Mouse (Mus musculus) kidney, postnatal 10 days (tissue): ENCODE measurements around the gene Rint1.
"Not testable (repeated sequence)": the region's sequence is repeated elsewhere in the genome, so short reads cannot be mapped to it uniquely, and the experiment has no call there.

Experiments used
- DNase-seq: peaks from one replicate; pipeline ENCODE4 v3.0.0; 2021; ENCODE audit warnings: mixed read lengths

Gene Rint1

DNA sequence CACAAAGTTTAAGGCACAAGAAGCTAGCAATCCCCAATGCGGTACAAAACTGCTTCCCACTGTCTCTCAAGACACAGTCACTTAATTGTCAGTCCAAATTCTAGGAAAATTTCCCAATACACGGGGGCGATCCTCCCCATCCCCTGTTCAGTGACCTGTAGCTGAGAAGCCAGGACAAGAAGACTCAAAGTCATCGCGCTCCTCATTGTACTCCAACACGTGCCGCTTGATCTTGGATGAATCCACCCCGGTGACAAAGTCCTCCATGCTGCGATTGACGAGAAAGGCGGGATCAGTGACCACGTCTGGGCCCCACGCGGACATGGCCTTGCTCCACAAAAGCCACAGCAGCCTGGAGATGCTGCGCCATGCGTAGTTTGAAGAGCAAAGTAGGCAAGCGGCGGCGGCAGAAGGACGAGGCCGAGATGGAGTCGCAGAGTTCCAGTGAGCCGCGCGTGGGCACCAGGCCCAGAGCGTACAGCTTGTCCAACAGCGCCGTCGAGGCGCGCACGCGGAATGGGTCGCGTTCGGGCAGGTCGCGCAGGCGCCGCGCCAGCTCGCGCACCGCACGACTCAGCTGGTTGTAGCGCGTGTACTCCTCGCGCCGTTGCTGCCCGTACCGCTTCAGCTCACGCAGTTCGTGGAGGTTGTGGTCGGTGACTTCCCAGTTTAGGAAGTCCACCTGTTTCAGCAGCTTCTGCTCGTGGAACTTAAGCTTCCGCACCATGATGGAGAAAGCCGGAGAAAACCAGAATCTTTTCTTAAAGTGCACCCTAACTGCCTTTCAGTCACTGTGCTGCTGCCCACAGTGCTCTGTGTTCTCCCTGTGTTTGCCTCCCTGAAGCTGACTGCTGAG lies 43.6 kb downstream of the Rint1 start:
- peak; percentile 62 for DNase-seq

DNA sequence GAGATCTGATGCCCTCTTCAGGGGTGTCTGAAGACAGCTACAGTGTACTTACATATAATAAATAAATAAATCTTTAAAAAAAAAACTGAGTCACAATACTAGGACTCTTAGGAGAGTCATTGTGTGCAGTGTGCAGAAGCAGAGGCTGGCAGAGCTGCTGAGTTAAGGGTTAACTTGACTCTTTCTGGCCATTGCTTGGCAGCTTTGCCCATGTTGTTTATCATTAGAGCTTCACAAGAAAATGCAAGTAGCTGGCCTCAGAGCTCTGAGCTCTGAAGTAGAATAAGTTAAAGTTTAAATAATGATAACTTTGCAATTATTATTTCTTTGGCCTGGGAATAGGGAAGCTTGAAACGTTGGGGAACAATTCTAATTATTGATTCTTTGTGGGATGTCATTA lies 48.2 kb downstream of the Rint1 start:
- not testable (repeated sequence) for DNase-seq

DNA sequence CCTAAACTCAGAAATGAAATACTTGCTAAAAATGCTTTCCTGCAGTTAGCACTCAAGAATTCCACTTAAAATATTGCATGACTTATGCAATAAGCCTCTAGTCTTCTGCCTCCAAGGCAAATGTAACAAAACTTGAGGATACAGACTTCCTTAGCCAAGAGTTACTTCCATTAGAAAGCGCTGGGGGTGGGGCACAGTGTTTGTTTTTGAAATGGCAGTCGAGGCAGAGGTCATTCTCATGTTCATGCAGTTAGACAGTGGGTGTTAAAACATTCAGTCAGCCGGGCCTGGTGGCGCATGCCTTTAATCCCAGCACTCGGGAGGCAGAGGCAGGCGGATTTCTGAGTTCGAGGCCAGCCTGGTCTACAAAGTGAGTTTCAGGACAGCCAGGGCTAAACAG lies 50.6 kb downstream of the Rint1 start:
- DNase-seq: no peak

DNA sequence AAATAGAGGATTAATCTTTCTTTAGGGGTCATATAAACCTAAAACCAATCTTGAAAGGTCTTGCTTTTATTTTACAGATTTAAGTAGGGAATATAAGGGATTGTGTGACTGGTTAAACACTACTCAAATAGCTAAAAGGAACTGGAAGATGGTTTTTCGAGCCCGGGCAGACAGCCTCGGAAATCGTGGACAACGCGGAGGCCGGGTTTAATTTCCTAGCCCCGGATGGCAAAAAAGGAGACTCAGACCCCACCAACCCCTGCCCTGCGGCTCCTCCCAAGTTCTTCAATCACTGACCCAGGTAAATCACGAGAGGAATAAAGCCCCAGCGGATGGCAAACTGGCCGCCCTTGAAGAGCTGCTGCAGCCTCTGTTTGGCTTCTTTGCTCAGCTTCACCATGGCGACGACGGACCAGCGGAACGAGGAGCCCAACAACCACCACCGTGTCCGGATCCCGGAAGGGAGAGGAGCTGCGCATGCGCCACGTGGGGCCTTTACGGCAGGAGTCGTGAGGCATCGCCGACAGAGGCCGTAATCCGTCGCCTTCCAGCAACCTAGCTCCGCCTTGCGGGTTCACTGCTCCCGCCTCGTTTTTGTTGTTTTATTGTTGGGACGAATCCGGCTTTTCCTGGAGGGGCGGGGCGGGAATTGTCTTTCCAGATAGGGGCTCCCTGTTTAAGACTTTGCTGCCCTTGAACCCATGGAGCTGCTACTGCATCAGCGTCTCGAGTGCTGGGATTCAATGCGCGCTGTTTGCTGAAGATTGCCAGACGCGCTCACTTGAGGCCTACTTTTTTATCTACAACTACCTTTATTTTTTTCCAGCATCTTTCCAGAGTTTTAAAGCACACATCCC lies 56.4 kb downstream of the Rint1 start, which contains the start of gene Tomm7:
Gene Tomm7, minus strand, starts transcription at position 488 of the 857 bp plus-strand sequence.
- peak; percentile 97 for DNase-seq

DNA sequence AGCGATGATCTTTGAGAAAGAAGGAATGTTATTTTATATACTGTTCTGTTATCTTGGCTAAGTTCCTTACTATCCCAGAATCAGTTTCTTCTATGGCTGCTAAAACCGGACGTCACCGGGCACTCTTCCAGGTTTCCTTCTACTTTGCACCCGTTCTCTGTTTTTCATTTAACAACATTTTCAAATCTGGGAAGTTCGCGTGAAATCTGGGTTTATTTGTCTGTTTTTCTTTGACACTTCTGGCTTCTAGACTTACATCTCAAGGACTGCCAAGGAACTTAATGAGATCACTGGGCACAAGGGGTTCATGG lies 57.0 kb downstream of the Rint1 start:
- DNase-seq: peak; percentile 84

DNA sequence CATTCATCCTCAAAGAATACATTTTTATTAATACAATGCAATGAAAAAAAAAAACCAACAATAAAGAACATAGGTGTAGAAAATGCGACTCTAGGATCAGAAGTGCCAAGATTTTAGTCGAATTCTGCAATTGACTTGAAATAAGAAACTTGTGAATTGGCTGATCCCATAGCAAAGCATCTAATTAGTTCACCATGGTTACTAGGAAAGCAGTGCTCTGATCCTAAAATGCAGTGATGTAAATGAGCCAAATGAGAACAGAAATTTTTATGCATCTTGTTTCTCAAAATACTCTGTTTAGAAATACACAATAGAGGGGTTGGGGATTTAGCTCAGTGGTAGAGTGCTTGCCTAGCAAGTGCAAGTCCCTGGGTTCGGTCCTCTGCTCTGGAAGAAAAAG lies 57.6 kb downstream of the Rint1 start:
- no peak for DNase-seq

DNA sequence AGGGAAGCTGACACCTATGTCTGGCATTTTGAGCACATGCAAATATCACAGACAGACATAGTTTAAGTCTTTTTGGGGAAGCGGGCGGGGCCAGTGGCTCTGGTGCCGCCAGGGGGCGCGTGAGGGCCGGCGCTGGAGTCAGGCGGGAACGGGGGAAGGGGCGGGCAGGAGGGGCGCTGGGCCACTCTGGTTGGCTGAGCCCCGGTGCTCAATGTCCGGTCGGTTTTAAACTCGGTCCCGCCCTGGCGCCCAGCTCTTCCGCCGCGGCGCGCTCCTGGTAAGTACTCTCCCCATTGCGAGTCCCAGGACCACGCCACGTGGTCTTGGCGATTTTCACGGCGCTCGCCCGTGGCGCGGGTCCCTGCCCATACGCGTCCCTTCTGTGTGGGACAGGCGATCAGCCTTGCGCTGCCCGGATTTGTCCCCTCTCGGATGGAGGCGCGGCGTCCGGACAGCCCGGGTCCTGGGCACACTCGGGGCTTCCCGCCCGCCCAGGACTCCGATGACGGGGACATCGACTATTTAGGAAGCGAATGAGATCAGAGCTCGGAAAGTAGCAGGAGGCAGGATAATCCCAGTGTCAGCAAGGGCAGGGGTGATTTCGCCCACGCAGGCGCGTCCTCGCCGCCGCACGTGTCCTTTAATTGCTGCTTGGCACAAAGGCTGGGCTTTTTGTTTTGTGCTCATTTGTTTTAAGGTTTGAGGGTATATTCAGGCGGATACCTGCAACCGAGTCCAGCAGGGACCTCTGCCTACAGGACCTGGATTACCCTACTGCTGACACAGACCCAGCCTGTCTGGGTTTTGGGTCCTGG lies 63.0 kb downstream of the Rint1 start:
- DNase-seq: peak; percentile 96

DNA sequence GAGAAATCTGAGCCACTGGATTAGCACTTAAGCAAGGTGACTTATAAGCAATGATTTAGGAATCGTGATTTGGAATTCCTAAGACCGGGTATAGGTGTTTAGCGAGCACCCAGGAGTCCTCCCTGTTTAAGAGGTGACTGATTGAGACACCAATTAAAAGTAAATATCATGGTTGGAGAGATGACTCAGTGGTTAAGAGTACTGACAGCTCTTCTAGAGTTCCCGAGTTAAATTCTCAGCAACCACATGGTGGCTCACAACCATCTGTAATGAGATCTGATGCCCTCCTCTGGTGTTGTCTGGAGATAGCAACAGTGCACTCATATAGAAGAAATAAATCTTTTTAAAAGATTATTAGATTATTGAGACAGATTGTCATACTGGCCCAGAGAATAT lies 63.6 kb downstream of the Rint1 start:
- not testable (repeated sequence) for DNase-seq

DNA sequence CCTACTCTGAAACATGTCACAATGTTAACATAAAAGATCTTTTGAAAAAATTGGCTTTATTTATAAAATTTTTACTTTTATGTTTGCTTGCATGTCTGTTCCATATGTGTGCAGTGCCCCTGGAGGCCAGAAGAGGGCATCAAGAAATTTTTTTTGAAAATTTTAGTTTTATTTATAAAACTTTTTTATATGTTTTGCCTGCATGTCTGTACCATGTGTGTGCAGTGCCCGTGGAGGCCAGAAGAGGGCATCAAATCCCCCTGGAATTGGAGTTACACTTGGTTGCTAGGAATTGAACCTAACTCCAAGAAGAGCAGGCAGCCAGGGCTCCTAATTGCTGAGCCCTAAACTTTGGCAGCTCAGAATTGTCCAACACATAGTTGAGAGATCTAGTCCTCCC lies 65.4 kb downstream of the Rint1 start:
- DNase-seq: peak; percentile 35

DNA sequence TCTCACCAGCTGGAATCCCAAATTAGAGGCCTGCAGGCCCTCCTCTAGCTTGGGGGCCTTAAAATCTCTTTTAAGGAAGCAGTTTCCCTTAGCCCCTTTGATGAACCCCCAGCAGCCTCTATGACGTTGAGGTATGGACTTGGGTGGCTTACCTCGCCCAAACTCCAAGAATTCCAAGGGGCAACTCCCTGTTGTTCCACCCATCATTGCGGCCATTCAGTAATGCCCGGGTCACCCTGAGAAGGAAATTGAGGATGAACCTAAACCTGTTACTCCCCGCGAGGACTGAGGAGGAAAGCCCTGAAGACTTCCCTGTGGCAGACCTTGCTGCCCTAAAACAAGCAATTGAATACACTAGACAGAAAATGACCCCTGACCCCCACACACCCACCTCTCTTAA lies 68.0 kb downstream of the Rint1 start:
- DNase-seq: no peak

DNA sequence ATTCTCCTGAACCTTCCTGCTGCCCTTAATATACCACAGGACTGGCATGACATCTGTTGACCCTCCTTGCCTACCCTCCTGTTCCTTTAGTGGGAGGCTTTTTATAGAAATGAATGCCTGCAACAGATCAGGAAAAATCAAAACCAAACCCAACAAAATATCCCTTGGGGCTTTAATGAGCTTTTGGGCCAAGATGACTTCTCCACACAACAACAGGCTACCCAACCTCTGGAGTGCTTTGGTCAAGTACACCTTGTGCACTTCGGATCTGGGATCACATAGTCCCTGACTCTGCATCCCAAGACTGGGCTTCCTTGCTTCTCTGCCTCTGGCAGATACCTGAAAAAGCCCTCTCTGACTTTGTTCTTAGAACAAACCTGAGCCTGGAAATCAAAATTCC lies 68.7 kb downstream of the Rint1 start:
- DNase-seq: no peak

DNA sequence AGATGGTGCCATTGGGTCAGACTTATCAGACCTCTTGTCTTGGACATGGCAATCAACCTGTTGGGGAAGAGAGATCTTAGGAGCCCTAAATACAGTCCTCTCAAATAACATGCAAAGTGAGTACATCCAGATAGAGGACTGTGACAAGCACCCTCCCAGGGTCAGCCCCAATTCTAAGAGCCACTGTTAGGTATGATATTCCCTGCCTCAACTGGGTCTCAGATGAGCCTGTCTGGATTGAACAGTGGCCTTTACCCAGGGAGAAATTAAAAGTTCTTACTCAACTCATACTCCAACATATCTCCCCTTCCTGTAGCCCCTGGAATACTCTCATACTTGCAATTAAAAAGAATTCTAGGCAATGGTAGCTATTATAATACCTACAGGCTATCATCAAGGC lies 69.7 kb downstream of the Rint1 start:
- DNase-seq: no peak

DNA sequence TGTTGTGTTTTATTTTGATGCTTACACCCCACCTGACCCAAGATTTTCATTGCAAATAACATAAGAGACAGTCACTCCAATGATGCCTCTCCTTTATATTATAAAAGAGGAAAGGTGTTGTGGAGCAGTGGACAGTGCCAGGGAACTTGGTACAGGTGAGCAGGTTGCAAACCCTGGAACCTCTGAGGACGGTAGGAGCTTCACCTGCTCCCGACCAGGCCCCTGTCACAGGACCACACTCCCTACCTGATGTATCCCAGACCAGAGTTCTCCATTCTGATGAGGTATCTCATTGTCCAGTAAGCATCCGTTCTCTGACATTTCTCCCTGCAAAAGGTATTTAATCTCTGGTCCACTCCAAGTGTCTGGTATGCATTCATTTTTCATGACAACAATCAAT lies 70.5 kb downstream of the Rint1 start:
- no peak for DNase-seq

DNA sequence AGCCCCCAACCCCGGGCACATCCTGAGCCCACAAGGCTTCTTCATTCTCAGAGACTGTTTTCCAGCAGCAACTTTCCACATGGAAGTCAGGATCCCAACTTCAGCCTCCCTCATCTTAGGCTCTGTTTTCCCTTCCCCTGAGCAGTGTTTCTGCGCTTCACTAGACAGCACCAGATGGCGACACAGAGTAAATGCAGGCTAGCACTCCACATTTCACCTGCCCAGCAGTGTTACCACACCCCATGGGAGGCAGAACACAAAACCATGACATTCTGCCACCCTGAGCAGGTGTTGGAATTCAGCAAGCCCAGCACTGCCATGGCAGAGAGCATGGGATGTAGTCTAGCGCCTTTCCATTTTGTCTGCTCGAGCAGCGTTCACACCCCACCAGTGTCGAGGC lies 71.1 kb downstream of the Rint1 start:
- DNase-seq: no peak

DNA sequence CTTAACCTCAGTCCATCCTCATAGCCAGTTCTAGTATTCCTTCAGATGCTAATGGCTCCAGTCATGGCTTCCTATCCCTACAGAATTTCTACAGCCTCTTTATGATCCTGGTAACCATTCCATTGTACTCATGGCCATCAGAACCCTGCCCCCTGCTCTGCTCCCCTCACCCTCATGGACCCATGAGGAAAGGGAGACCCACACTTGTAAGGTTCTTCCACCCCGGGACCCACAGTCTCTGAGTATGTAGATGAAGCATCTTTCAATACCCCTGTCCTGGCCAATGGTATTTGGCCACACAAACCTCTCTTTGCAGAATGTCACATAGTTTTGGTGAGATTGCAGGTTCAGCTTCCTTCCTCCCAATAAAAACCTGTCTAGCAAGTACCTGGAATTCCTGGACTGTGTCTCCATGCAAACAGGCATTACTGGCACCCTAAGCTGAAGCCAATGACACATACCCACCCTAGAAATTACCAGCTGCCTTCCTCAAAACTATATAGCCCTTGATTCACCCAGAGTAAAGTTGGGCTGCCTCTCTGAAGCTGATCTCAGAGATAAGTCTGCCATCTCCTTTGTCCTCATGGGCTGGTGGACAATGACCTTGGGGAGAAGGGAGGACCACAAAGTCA lies 71.7 kb downstream of the Rint1 start:
- no peak for DNase-seq

DNA sequence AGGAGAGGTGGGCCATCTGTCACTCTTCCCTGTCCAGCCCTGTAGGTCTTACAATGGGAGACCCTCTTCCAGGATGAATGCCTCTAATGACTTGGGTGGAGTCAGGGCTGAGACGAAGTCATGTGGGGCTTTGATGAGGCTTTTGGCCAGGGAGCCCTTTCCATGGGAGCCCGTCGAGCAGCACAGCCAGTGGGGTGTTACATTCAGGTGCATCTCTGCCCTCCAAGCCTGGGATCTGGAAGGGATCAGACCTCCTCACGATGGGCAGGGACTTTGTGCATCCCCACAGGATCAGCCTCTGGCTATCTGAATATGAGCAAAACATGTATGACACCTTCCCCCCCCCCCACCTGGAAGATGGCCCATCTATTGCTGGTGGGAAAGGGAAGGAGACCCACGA lies 72.4 kb downstream of the Rint1 start:
- DNase-seq: no peak

DNA sequence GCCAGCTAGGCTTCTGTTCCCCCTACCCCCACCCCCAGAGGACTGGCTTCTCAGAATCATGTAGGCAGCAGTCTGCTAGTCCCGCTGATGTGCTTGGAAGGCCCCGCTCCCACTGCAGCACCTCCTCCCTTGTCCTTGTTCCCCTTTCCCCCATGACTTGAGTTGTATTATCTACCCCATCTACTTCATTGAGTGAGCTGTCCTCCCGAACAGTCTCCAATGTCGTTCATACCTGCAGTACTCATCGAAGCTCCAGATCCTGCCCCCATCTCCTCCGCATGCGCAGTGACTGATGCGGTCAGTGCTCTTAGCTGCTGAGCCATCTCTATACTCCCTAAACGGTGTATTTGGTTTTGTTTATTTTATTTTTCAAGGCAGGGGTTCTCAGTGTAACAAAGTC lies 74.2 kb downstream of the Rint1 start:
- DNase-seq: no peak

DNA sequence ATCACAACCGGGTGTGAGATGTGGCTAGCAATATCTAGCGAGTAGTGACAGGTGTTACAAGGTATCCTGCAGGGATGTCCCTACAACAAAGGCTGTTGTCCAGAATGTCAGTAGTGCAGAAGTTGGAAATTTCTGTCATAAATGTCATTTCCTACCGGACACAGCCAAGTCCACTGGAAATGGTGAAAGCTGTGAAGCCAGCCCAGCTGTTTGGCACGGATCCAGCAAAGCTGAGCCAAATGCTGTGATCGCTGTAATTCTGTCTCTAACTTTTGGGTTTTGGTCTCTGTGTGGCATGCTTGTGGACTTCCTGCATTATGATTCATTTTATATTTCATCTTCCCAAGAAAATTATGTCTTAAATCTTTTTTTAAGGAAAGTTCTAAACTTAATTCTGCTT lies 74.8 kb downstream of the Rint1 start:
- DNase-seq: peak; percentile 91

DNA sequence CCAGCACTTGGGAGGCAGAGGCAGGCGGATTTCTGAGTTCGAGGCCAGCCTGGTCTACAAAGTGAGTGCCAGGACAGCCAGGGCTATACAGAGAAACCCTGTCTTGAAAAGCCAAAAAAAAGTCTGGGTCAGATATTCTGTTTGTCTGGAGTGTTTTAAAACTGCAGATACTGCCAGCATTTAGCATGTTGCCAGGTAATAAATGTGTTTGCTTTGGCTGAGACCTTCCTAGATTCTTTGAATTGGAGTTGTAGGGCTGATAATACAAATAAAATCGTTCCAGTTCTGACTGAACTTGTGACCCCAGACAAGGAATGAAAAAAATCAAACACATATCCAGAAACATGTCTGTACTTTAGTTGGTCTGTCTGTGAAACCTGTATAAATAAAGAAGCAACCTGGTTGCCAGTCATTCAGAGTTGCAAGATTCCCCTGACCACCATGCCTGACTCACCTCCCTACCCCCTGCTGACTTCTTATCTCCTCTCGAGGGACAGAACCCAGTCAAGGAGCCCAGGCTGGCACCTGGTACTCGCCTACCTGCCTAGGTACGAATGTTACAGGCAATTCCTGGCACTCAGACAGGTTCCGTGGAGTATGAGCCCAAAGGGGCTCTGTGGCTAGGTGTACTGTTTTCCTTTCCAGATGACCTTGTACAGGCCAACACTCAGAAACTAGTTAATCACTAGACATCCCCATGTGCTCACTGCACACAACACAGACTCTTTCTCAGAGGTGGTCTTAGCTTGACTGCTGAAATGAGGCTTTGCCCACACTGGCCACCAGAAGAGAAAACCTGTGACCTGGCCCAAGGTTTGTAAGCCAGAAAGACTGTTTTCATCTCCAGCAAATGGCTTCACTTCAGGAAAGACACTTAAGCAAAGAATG lies 75.9 kb downstream of the Rint1 start:
- DNase-seq: no peak

DNA sequence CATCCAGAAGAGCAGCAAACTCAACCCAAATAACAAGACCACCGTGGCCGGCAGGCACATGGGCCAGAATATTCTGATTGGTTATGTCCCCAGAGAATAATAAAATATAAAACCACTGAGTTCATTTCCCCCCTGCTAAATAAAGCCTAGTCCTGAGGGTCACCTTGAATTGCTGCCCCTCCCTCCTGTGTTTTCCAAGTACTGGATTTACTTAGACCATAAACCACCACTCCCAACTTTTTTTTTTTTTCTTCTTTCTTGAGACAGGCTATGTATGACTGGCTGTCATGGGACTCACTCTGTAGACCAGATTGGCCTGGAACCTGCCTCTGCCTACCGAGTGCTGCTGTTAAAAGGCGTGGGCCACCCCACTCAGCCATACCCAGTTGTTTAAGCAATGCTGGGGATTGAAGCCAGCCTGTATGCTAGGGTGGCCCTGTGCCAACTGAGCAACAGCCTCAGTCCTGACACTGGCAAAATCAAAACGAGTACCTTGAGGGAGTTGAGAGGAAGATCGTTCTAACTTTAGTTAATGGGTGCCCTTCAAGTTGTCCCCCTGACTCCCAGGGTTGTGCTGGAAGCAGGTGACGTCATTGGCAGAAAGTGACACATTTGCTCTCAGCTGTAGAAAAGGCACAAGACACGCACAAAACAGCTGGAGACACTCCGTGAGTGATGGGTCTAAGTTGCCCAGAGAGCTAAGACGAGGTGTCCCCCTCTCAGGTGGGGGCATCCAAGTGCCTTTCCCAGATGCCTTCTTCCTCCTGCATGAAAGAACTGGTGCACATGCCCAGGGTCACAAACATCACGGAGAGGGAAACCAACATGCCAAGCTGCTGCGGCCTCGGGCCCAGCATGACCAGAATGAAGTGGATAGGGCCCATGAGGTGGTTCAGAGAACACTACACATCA lies 76.8 kb downstream of the Rint1 start:
- no peak for DNase-seq

DNA sequence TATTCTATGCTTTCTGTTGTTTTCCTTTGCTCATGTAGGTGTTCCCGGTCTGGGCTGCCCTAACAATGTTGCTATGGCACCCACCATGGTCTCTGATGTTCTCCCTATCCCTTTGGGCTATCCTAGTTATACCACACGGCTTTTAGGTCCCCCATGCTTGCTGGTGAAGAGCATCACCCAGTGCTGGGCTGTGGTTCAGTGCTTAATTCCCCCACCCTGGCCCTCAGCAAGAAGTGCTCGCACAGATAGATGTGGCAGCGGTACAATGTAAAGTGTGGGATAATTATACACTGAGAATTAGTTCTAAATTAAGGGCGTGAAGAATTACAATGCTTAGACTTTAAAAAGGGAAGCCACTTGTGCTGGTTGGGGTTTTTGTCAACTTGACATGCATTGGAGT lies 78.4 kb downstream of the Rint1 start:
- DNase-seq: no peak
